Mouse (Mus musculus): ENCODE data around the gene Col5a2. TPM values are rescaled to one million over a fixed set of nuclear protein-coding genes. Genes with fewer than 3 reads are reported as not detected.
"Not testable (repeated sequence)": the region's sequence is repeated elsewhere in the genome, so short reads cannot be mapped to it uniquely, and the experiment has no call there.

Col5a2 gene
- polyA plus RNA-seq, 1 experiment from 2014 or later: 15.0 TPM

DNA sequence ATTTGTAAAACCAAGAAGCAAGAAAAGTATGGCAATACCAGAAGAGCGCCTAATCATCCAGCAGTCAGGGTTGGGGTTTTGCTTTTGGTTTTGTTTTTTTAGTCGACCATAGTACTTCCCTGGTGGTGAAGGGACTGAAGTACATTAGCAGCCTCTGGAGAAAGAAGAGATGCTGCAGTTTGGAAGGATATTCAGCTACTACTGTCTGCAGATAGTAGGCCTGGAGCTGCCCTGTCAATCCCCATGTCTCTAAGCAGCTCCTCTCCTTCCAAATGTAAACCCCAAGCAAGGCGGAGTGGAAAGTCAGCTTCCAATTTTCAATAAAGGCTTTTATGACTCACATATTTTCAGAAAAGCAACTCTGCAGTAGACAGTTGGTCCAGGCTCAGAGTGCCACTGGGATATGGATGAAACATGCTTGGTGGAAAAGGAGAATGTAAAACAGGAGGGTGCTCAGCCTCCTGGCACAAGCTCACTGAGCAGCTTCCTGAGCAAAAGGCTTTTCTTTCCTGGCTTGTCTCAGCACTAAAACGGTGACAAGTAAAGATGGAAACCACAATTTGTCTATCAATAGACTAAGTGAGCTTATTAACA is 10.9 kb downstream of the Col5a2 start:
- ATAC-seq (ENCODE audit: low FRiP score): no peak
- Histone ChIP-seq H3K4me1 (no peaks in the 10 kb centered on the region), H3K36me3 (no peaks in the 10 kb centered on the region), H3K9ac (replicated peaks) (no peak overlapping the region), H3K9me3 (replicated peaks) (no peaks in the 10 kb centered on the region), H3K27me3 (replicated peaks) (no peaks in the 10 kb centered on the region), H3K4me2 (no peak overlapping the region), H3K27ac (replicated peaks) (no peak overlapping the region), H3K4me3 (replicated peaks) (no peak overlapping the region)
- WGBS: 91% methylated on average over 4 of the region's 4 CpGs

GRCm38 (mm10) chr1:45490451-45490850 is 12.6 kb downstream of the Col5a2 start:
- Histone ChIP-seq H3K36me3 (no peaks in the 10 kb centered on the region), H3K9me3 (replicated peaks) (no peaks in the 10 kb centered on the region), H3K4me1 (no peaks in the 10 kb centered on the region), H3K4me3 (replicated peaks) (no peak overlapping the region), H3K27me3 (replicated peaks) (no peaks in the 10 kb centered on the region), H3K9ac (replicated peaks) (no peak overlapping the region), H3K4me2 (no peak overlapping the region), H3K27ac (replicated peaks) (no peak overlapping the region)
- WGBS: 84% methylated on average over 1 of the region's 1 CpGs
- ATAC-seq (ENCODE audit: low FRiP score): no peak

GRCm38 (mm10) chr1:45488291-45488690 is 14.8 kb downstream of the Col5a2 start:
- no peaks in the 10 kb centered on the region for H3K9me3 ChIP-seq (replicated peaks)
- no peaks in the 10 kb centered on the region for H3K27me3 ChIP-seq (replicated peaks)
- no peak overlapping the region for H3K9ac ChIP-seq (replicated peaks)
- no peak overlapping the region for H3K4me2 ChIP-seq
- H3K27ac ChIP-seq (replicated peaks): no peak overlapping the region
- no peaks in the 10 kb centered on the region for H3K4me1 ChIP-seq
- H3K36me3 ChIP-seq: no peaks in the 10 kb centered on the region
- 79% methylated on average over 1 of the region's 1 CpGs for WGBS
- ATAC-seq (ENCODE audit: low FRiP score): no peak
- no peak overlapping the region for H3K4me3 ChIP-seq (replicated peaks)

DNA sequence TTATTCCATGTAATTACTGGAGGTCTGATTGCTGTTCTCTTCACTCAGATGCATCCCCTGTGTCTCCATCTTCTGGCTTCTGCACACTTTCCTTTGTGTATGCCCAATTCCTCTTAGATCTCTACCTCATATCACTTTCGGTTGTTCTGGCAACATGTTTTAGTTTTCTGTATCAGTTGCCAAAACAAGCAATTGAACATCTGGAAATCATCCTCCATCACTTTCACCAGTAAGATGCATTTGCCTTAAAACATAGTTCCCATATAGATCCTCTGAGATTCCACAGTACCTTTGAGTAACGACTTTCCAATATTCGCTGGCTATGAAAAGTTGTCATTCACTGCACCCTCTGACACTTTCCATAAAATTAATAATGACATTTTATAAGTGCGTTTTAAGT is 20.1 kb downstream of the Col5a2 start:
- ATAC-seq (ENCODE audit: low FRiP score): no peak
- H3K27ac ChIP-seq (replicated peaks): no peak overlapping the region
- H3K9me3 ChIP-seq (replicated peaks): no peaks in the 10 kb centered on the region
- no peak overlapping the region for H3K9ac ChIP-seq (replicated peaks)
- WGBS: 88% methylated on average over 4 of the region's 4 CpGs
- H3K36me3 ChIP-seq: no peaks in the 10 kb centered on the region
- no peak overlapping the region for H3K4me3 ChIP-seq (replicated peaks)
- H3K4me2 ChIP-seq: no peak overlapping the region
- no peaks in the 10 kb centered on the region for H3K27me3 ChIP-seq (replicated peaks)
- H3K4me1 ChIP-seq: no peaks in the 10 kb centered on the region

- H3K9ac ChIP-seq (replicated peaks): no peak overlapping the region
- H3K27me3 ChIP-seq (replicated peaks): no peaks in the 10 kb centered on the region
- H3K4me2 ChIP-seq: no peak overlapping the region
- no peak for ATAC-seq (ENCODE audit: low FRiP score)
- H3K4me1 ChIP-seq: no peaks in the 10 kb centered on the region
- H3K4me3 ChIP-seq (replicated peaks): no peak overlapping the region
- H3K9me3 ChIP-seq (replicated peaks): no peaks in the 10 kb centered on the region
- no peak overlapping the region for H3K27ac ChIP-seq (replicated peaks)
- H3K36me3 ChIP-seq: no peaks in the 10 kb centered on the region
- WGBS: 94% methylated on average over 1 of the region's 1 CpGs
These were observed 21.2 kb downstream of the Col5a2 start for GRCm38 (mm10) chr1:45481876-45482275.

- H3K4me3 ChIP-seq (replicated peaks): no peak overlapping the region
- no peak overlapping the region for H3K9ac ChIP-seq (replicated peaks)
- no peak overlapping the region for H3K27ac ChIP-seq (replicated peaks)
- H3K27me3 ChIP-seq (replicated peaks): no peaks in the 10 kb centered on the region
- H3K4me1 ChIP-seq: no peaks in the 10 kb centered on the region
- ATAC-seq (ENCODE audit: low FRiP score): no peak
- H3K36me3 ChIP-seq: no peaks in the 10 kb centered on the region
- H3K9me3 ChIP-seq (replicated peaks): no peaks in the 10 kb centered on the region
- no peak overlapping the region for H3K4me2 ChIP-seq
These were observed 24.0 kb downstream of the Col5a2 start for GRCm38 (mm10) chr1:45479087-45479486.

DNA sequence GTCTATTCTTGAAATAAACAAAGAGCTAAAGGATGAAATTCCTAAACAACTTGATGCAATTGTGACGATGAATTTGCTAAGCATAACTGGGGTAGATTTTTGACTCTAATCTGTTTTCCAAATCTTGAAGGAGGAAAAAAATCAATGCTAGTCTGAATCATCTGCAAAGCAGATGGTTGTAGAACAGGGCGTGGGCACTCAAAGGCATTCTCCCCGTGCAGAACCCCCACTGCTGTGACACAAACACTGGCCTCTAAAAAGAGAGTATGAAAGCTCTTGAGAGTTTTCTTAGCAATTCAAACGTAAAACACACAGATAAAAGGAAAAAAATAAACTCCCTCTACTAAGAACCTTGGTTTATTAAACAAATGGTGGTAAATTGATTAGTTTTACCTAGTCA is 30.3 kb downstream of the Col5a2 start:
- 48% methylated on average over 4 of the region's 4 CpGs for WGBS
- ATAC-seq (ENCODE audit: low FRiP score): no peak
- Histone ChIP-seq H3K36me3 (no peaks in the 10 kb centered on the region), H3K9ac (replicated peaks) (no peak overlapping the region), H3K9me3 (replicated peaks) (no peaks in the 10 kb centered on the region), H3K27ac (replicated peaks) (no peak overlapping the region), H3K4me1 (no peaks in the 10 kb centered on the region), H3K4me3 (replicated peaks) (no peak overlapping the region), H3K4me2 (no peak overlapping the region), H3K27me3 (replicated peaks) (no peaks in the 10 kb centered on the region)

DNA sequence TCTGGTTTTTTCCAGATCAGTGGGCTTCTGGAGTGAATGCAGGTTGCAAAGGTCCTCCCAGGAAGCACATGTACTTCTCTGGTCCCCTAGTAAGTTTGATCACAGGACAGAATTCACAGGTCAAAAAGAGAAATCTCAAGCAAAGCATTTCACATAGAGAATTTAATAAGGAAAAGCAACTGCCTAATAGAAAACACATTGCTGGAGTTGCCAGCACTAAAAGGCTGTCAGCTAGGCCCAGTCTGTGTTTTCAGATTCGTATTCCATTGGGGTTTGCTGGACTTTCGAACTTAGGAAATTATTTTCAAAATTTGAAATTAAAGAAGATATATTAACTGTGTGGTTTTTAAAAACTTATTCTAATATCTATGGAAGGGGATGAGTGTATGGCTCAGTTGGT is 42.3 kb downstream of the Col5a2 start:
- Histone ChIP-seq H3K27me3 (replicated peaks) (no peaks in the 10 kb centered on the region), H3K27ac (replicated peaks) (no peak overlapping the region), H3K36me3 (no peaks in the 10 kb centered on the region), H3K9ac (replicated peaks) (no peak overlapping the region), H3K4me3 (replicated peaks) (no peak overlapping the region), H3K9me3 (replicated peaks) (no peaks in the 10 kb centered on the region), H3K4me1 (no peaks in the 10 kb centered on the region), H3K4me2 (no peak overlapping the region)
- no peak for ATAC-seq (ENCODE audit: low FRiP score)
- WGBS: 90% methylated on average over 2 of the region's 2 CpGs

DNA sequence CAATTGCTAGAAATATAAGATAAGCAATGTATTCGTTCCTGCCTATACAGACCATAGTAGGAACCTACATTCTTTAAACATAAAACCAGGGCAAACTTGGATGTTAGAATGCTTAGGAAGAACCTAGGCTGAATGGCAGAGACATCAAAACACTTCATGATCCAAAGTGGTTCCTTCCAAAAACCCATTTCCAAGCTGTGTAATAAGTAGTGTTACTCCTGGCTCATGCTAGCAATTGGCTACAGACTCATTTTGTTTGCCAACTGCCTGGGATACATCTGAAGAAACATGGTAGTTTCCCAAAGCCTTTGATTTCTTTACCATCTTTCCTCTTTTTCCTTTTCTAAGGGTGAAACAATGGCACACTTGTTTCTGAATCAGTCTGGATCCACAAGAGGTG is 47.3 kb downstream of the Col5a2 start:
- Histone ChIP-seq H3K9me3 (replicated peaks) (no peaks in the 10 kb centered on the region), H3K4me1 (no peaks in the 10 kb centered on the region), H3K27me3 (replicated peaks) (no peaks in the 10 kb centered on the region), H3K4me3 (replicated peaks) (no peak overlapping the region), H3K36me3 (no peaks in the 10 kb centered on the region), H3K9ac (replicated peaks) (no peak overlapping the region), H3K4me2 (no peak overlapping the region), H3K27ac (replicated peaks) (no peak overlapping the region)
- 91% methylated on average over 1 of the region's 1 CpGs for WGBS
- no peak for ATAC-seq (ENCODE audit: low FRiP score)

GRCm38 (mm10) chr1:45448856-45449255 is 54.2 kb downstream of the Col5a2 start:
- Histone ChIP-seq H3K9me3 (replicated peaks) (no peaks in the 10 kb centered on the region), H3K4me2 (no peak overlapping the region), H3K27me3 (replicated peaks) (no peaks in the 10 kb centered on the region), H3K9ac (replicated peaks) (no peak overlapping the region), H3K4me3 (replicated peaks) (no peak overlapping the region), H3K36me3 (no peaks in the 10 kb centered on the region), H3K27ac (replicated peaks) (no peak overlapping the region), H3K4me1 (no peaks in the 10 kb centered on the region)
- ATAC-seq (ENCODE audit: low FRiP score): no peak
- WGBS: 94% methylated on average over 1 of the region's 1 CpGs

GRCm38 (mm10) chr1:45431922-45432321 is 71.2 kb downstream of the Col5a2 start:
- H3K27me3 ChIP-seq (replicated peaks): no peaks in the 10 kb centered on the region
- 23% methylated on average over 3 of the region's 3 CpGs for WGBS
- H3K4me3 ChIP-seq (replicated peaks): no peak overlapping the region
- peak; percentile 68; the same call in 1 of the 2 replicates for ATAC-seq (ENCODE audit: low FRiP score)
- no peaks in the 10 kb centered on the region for H3K4me1 ChIP-seq
- H3K27ac ChIP-seq (replicated peaks): no peak overlapping the region
- H3K9ac ChIP-seq (replicated peaks): no peak overlapping the region
- no peaks in the 10 kb centered on the region for H3K36me3 ChIP-seq
- no peaks in the 10 kb centered on the region for H3K9me3 ChIP-seq (replicated peaks)
- no peak overlapping the region for H3K4me2 ChIP-seq

DNA sequence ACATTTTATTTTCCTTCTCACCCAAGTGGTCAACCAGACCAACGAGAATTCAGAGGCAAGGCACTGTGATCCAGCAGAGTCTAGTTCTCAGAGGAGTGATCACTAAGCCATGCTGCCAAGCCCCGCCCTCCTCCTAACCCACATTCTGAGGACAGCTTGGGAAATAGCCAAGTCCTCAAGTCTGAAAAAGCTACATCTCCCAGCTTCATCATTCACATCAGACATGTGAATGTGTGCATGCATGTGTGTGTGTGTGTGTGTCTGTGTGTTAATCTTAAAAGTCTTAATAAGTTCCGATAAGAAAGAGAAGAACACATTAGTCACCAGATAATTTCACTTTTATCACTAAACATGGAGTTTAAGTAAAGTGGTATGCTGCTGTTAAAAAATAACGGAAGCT is 72.6 kb downstream of the Col5a2 start:
- WGBS: 87% methylated on average over 4 of the region's 4 CpGs
- Histone ChIP-seq H3K36me3 (no peaks in the 10 kb centered on the region), H3K27ac (replicated peaks) (no peak overlapping the region), H3K4me3 (replicated peaks) (no peak overlapping the region), H3K9me3 (replicated peaks) (no peaks in the 10 kb centered on the region), H3K4me2 (no peak overlapping the region), H3K9ac (replicated peaks) (no peak overlapping the region), H3K4me1 (no peaks in the 10 kb centered on the region), H3K27me3 (replicated peaks) (no peaks in the 10 kb centered on the region)
- no peak for ATAC-seq (ENCODE audit: low FRiP score)

DNA sequence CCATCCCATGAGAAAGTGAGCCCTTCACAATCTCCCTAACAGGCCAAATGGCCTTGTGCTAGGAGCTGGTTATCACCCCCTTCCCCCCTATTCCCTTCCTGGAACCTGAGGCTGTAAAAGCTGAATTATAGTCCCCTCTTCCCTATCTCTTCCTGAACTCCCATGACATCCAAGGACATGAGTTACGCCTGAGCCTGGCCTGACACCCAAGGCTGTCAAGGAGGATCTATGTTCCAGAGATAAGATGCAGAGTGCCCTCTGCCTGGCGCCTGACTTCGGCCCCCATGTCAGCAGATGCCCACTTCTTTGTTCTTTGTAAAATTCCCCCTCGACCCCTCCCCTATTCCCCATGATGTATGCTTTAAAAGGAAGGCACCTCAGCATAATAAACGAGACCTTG is 73.9 kb downstream of the Col5a2 start:
- not testable (repeated sequence) for H3K4me1 ChIP-seq; H3K27me3 ChIP-seq (replicated peaks); H3K4me2 ChIP-seq; H3K27ac ChIP-seq (replicated peaks); H3K4me3 ChIP-seq (replicated peaks); H3K36me3 ChIP-seq; H3K9ac ChIP-seq (replicated peaks); H3K9me3 ChIP-seq (replicated peaks); ATAC-seq (ENCODE audit: low FRiP score)
- WGBS: 86% methylated on average over 5 of the region's 5 CpGs
